Mouse (Mus musculus): ENCODE measurements around the gene Htra2. TPM values are rescaled to one million over a fixed set of nuclear protein-coding genes. Genes with fewer than 3 reads are reported as not detected.

Gene Htra2
- polyA plus RNA-seq, 1 experiment from 2014 or later: 68.9 TPM

- peaks cover 61% of the 10 kb centered on the region for H3K4me1 ChIP-seq
- WGBS: 55% methylated on average over 7 of the region's 7 CpGs
Measured at GRCm38 (mm10) chr6:83031111-83031510, 24.0 kb downstream of the Htra2 start.

GRCm38 (mm10) chr6:83029777-83030176 is 25.3 kb downstream of the Htra2 start:
- no peak overlapping the region for H3K4me3 ChIP-seq (replicated peaks)
- no peak overlapping the region for H3K4me2 ChIP-seq (replicated peaks)
- peaks cover 53% of the 10 kb centered on the region for H3K4me1 ChIP-seq
- ATAC-seq (ENCODE audit: insufficient number of reproducible peaks, low FRiP score, low TSS enrichment, low read depth): no peak
- WGBS: 24% methylated on average over 10 of the region's 10 CpGs
- no peak overlapping the region for H3K27ac ChIP-seq (replicated peaks)
- no peaks in the 10 kb centered on the region for H3K9me3 ChIP-seq (replicated peaks)
- peaks cover 21% of the 10 kb centered on the region for H3K27me3 ChIP-seq
- no peaks in the 10 kb centered on the region for H3K36me3 ChIP-seq
- no peak overlapping the region for H3K9ac ChIP-seq

More at GRCm38 (mm10) chr6:83031111-83031510, 24.0 kb downstream of the Htra2 start:
- peaks cover 23% of the 10 kb centered on the region for H3K27me3 ChIP-seq
- no peak overlapping the region for H3K27ac ChIP-seq (replicated peaks)
- H3K4me3 ChIP-seq (replicated peaks): no peak overlapping the region
- H3K9ac ChIP-seq: no peak overlapping the region
- ATAC-seq (ENCODE audit: insufficient number of reproducible peaks, low FRiP score, low TSS enrichment, low read depth): no peak
- H3K36me3 ChIP-seq: no peaks in the 10 kb centered on the region
- no peaks in the 10 kb centered on the region for H3K9me3 ChIP-seq (replicated peaks)
- H3K4me2 ChIP-seq (replicated peaks): no peak overlapping the region

- Histone ChIP-seq H3K36me3 (no peaks in the 10 kb centered on the region), H3K4me1 (peaks cover 37% of the 10 kb centered on the region), H3K27ac (replicated peaks) (peak overlapping the region; percentile 39; the same call in 1 of the 2 replicates), H3K9me3 (replicated peaks) (no peaks in the 10 kb centered on the region), H3K4me3 (replicated peaks) (no peak overlapping the region), H3K9ac (no peak overlapping the region), H3K4me2 (replicated peaks) (no peak overlapping the region), H3K27me3 (peaks cover 21% of the 10 kb centered on the region)
- peak; percentile 67 for ATAC-seq (ENCODE audit: insufficient number of reproducible peaks, low FRiP score, low TSS enrichment, low read depth)
- 33% methylated on average over 6 of the region's 9 CpGs for WGBS
Measured at GRCm38 (mm10) chr6:83027706-83028105, 27.4 kb downstream of the Htra2 start.

- Histone ChIP-seq H3K4me2 (replicated peaks) (no peak overlapping the region), H3K4me1 (peaks cover 32% of the 10 kb centered on the region), H3K27me3 (peaks cover 19% of the 10 kb centered on the region), H3K9me3 (replicated peaks) (no peaks in the 10 kb centered on the region), H3K36me3 (no peaks in the 10 kb centered on the region), H3K27ac (replicated peaks) (peak overlapping the region; percentile 39; the same call in 1 of the 2 replicates), H3K4me3 (replicated peaks) (no peak overlapping the region), H3K9ac (no peak overlapping the region)
- WGBS: 59% methylated on average over 8 of the region's 8 CpGs
- no peak; the same call in 1 of the 2 replicates for ATAC-seq (ENCODE audit: insufficient number of reproducible peaks, low FRiP score, low TSS enrichment, low read depth)
Measured at GRCm38 (mm10) chr6:83027293-83027692, 27.8 kb downstream of the Htra2 start.

- peaks cover 5% of the 10 kb centered on the region; the same call in 1 of the 2 replicates for H3K27me3 ChIP-seq
- no peak overlapping the region for H3K9ac ChIP-seq
- H3K27ac ChIP-seq (replicated peaks): no peak overlapping the region
- WGBS: 99% methylated on average over 4 of the region's 4 CpGs
- H3K9me3 ChIP-seq (replicated peaks): no peaks in the 10 kb centered on the region
- H3K4me1 ChIP-seq: peaks cover 21% of the 10 kb centered on the region
- H3K36me3 ChIP-seq: no peaks in the 10 kb centered on the region
- no peak overlapping the region for H3K4me2 ChIP-seq (replicated peaks)
- no peak for ATAC-seq (ENCODE audit: insufficient number of reproducible peaks, low FRiP score, low TSS enrichment, low read depth)
- H3K4me3 ChIP-seq (replicated peaks): no peak overlapping the region
Measured at GRCm38 (mm10) chr6:83025221-83025620, 29.9 kb downstream of the Htra2 start.

GRCm38 (mm10) chr6:83024421-83024820 is 30.7 kb downstream of the Htra2 start:
- no peak for ATAC-seq (ENCODE audit: insufficient number of reproducible peaks, low FRiP score, low TSS enrichment, low read depth)
- H3K9ac ChIP-seq: no peak overlapping the region
- H3K4me3 ChIP-seq (replicated peaks): no peak overlapping the region
- peaks cover 17% of the 10 kb centered on the region for H3K4me1 ChIP-seq
- H3K27ac ChIP-seq (replicated peaks): no peak overlapping the region
- no peaks in the 10 kb centered on the region for H3K9me3 ChIP-seq (replicated peaks)
- H3K27me3 ChIP-seq: no peaks in the 10 kb centered on the region
- no peak overlapping the region for H3K4me2 ChIP-seq (replicated peaks)
- no peaks in the 10 kb centered on the region for H3K36me3 ChIP-seq
- WGBS: 52% methylated on average over 4 of the region's 4 CpGs

- Histone ChIP-seq H3K9ac (no peak overlapping the region), H3K27me3 (no peaks in the 10 kb centered on the region), H3K27ac (replicated peaks) (no peak overlapping the region), H3K9me3 (replicated peaks) (no peaks in the 10 kb centered on the region), H3K4me3 (replicated peaks) (no peak overlapping the region), H3K36me3 (no peaks in the 10 kb centered on the region), H3K4me2 (replicated peaks) (no peak overlapping the region), H3K4me1 (peaks cover 11% of the 10 kb centered on the region; the same call in 1 of the 2 replicates)
- no peak for ATAC-seq (ENCODE audit: insufficient number of reproducible peaks, low FRiP score, low TSS enrichment, low read depth)
- 83% methylated on average over 2 of the region's 2 CpGs for WGBS
Measured at GRCm38 (mm10) chr6:83023786-83024185, 31.3 kb downstream of the Htra2 start.

- Histone ChIP-seq H3K4me3 (replicated peaks) (no peak overlapping the region), H3K27ac (replicated peaks) (no peak overlapping the region), H3K27me3 (no peaks in the 10 kb centered on the region), H3K36me3 (no peaks in the 10 kb centered on the region), H3K4me2 (replicated peaks) (no peak overlapping the region), H3K4me1 (peaks cover 7% of the 10 kb centered on the region; the same call in 1 of the 2 replicates), H3K9me3 (replicated peaks) (no peaks in the 10 kb centered on the region), H3K9ac (no peak overlapping the region)
- ATAC-seq (ENCODE audit: insufficient number of reproducible peaks, low FRiP score, low TSS enrichment, low read depth): no peak
- 84% methylated on average over 9 of the region's 9 CpGs for WGBS
Measured at GRCm38 (mm10) chr6:83023008-83023407, 32.1 kb downstream of the Htra2 start.

- no peak overlapping the region for H3K4me2 ChIP-seq (replicated peaks)
- H3K9me3 ChIP-seq (replicated peaks): no peaks in the 10 kb centered on the region
- no peak overlapping the region for H3K4me3 ChIP-seq (replicated peaks)
- 70% methylated on average over 4 of the region's 4 CpGs for WGBS
- no peaks in the 10 kb centered on the region for H3K27me3 ChIP-seq
- no peak for ATAC-seq (ENCODE audit: insufficient number of reproducible peaks, low FRiP score, low TSS enrichment, low read depth)
- H3K9ac ChIP-seq: no peak overlapping the region
- no peaks in the 10 kb centered on the region for H3K36me3 ChIP-seq
- no peaks in the 10 kb centered on the region for H3K4me1 ChIP-seq
- H3K27ac ChIP-seq (replicated peaks): no peak overlapping the region
Measured at GRCm38 (mm10) chr6:83020836-83021593, 34.1 kb downstream of the Htra2 start.

- no peak overlapping the region for H3K4me3 ChIP-seq (replicated peaks)
- WGBS: 92% methylated on average over 6 of the region's 6 CpGs
- no peak overlapping the region for H3K4me2 ChIP-seq (replicated peaks)
- no peaks in the 10 kb centered on the region for H3K27me3 ChIP-seq
- no peaks in the 10 kb centered on the region for H3K36me3 ChIP-seq
- H3K27ac ChIP-seq (replicated peaks): no peak overlapping the region
- H3K9ac ChIP-seq: no peak overlapping the region
- no peak for ATAC-seq (ENCODE audit: insufficient number of reproducible peaks, low FRiP score, low TSS enrichment, low read depth)
- H3K9me3 ChIP-seq (replicated peaks): no peaks in the 10 kb centered on the region
- H3K4me1 ChIP-seq: no peaks in the 10 kb centered on the region
Measured at GRCm38 (mm10) chr6:83020121-83020520, 35.0 kb downstream of the Htra2 start.

- no peak for ATAC-seq (ENCODE audit: insufficient number of reproducible peaks, low FRiP score, low TSS enrichment, low read depth)
- H3K4me2 ChIP-seq (replicated peaks): no peak overlapping the region
Measured at GRCm38 (mm10) chr6:83019044-83019443, 36.0 kb downstream of the Htra2 start.

GRCm38 (mm10) chr6:83017190-83017589 is 37.9 kb downstream of the Htra2 start:
- Histone ChIP-seq H3K4me2 (replicated peaks) (no peak overlapping the region), H3K36me3 (no peaks in the 10 kb centered on the region), H3K27me3 (no peaks in the 10 kb centered on the region), H3K27ac (replicated peaks) (no peak overlapping the region), H3K9ac (no peak overlapping the region), H3K4me3 (replicated peaks) (no peak overlapping the region), H3K4me1 (no peaks in the 10 kb centered on the region), H3K9me3 (replicated peaks) (no peaks in the 10 kb centered on the region)
- whole genome bisulfite sequencing: 47% methylated on average over 3 of the region's 3 CpGs
- no peak for ATAC-seq (ENCODE audit: insufficient number of reproducible peaks, low FRiP score, low TSS enrichment, low read depth)

More at GRCm38 (mm10) chr6:83019044-83019443, 36.0 kb downstream of the Htra2 start:
- Histone ChIP-seq H3K4me1 (no peaks in the 10 kb centered on the region), H3K4me3 (replicated peaks) (no peak overlapping the region), H3K27me3 (no peaks in the 10 kb centered on the region), H3K9ac (no peak overlapping the region), H3K9me3 (replicated peaks) (no peaks in the 10 kb centered on the region), H3K36me3 (no peaks in the 10 kb centered on the region), H3K27ac (replicated peaks) (no peak overlapping the region)
- WGBS: 66% methylated on average over 3 of the region's 3 CpGs
